Mouse (Mus musculus) liver, adult 2 months (tissue): ENCODE measurements around the gene Ftcd. TPM values are rescaled to one million over a fixed set of nuclear protein-coding genes. Genes with fewer than 3 reads are reported as not detected.

ENCODE experiments used
- DNase-seq: peaks from one replicate; pipeline ENCODE4 v3.0.0-alpha.2; 2011; ENCODE audit warnings: low read depth, low spot score; ENCODE audit errors: extremely low read depth
- H3K27ac ChIP-seq: fragments of 200-500 bp; replicated peaks from 2 replicates; pipeline ENCODE4 v1.5.1; 2012; ENCODE audit warnings: low read depth, mild to moderate bottlenecking, control low read depth, inconsistent platforms, low read length; ENCODE audit not compliant: insufficient read depth
- H3K27me3 ChIP-seq: fragments of 200-500 bp; 2 replicates; pipeline ENCODE4 v1.6.1; 2012; ENCODE audit warnings: mild to moderate bottlenecking, moderate library complexity, low read length, inconsistent platforms; ENCODE audit not compliant: control insufficient read depth, insufficient read depth
- H3K36me3 ChIP-seq: fragments of 200-500 bp; 2 replicates; pipeline ENCODE4 v1.6.1; 2012; ENCODE audit warnings: low read length, inconsistent platforms; ENCODE audit not compliant: control insufficient read depth, insufficient read depth
- H3K4me1 ChIP-seq: fragments of 200-500 bp; 2 replicates; pipeline ENCODE4 v1.6.1; 2011; ENCODE audit warnings: low read length; ENCODE audit not compliant: control insufficient read depth, insufficient read depth
- H3K4me3 ChIP-seq: fragments of 200-500 bp; 2 replicates; pipeline ENCODE4 v1.5.1; 2011; ENCODE audit warnings: low read depth, mild to moderate bottlenecking, control low read depth, low read length, moderate library complexity; ENCODE audit not compliant: insufficient read depth
- H3K79me2 ChIP-seq: fragments of 200-500 bp; 2 replicates; pipeline ENCODE4 v1.6.1; 2012; ENCODE audit warnings: inconsistent platforms, mild to moderate bottlenecking, low read length, moderate library complexity; ENCODE audit not compliant: control insufficient read depth, insufficient read depth
- H3K9ac ChIP-seq: fragments of 200-500 bp; 2 replicates; pipeline ENCODE4 v1.6.1; 2012; ENCODE audit warnings: low read depth, mild to moderate bottlenecking, control low read depth, inconsistent platforms, low read length
- CTCF ChIP-seq: fragments of 200-500 bp; IDR thresholded peaks from 2 replicates; pipeline ENCODE4 v1.5.1; 2011; ENCODE audit warnings: low read depth, low read length, control low read depth
- POLR2A ChIP-seq: fragments of 200-500 bp; IDR thresholded peaks from 2 replicates; pipeline ENCODE4 v1.6.1; 2011; ENCODE audit warnings: low read length, control low read depth; ENCODE audit not compliant: insufficient read depth; ENCODE audit errors: extremely low read depth
- WGBS: fragments of 180-500 bp; shearing (Covaris S2); methylation state at CpG from one replicate; pipeline ENCODE4 v1.1.7; 2018; 5-methylcytosine and 5-hydroxymethylcytosine counted together
- polyA plus RNA-seq: library from polyadenylated mRNA; depleted of rRNA; stranded (reverse); fragments of >200 nt; gene quantifications from 2 replicates; pipeline ENCODE4 v1.2.3, GENCODE M21; 2012
- total RNA-seq: library from RNA; depleted of rRNA; stranded (reverse); fragments of >200 nt; gene quantifications from 2 replicates; pipeline ENCODE4 v1.2.3, GENCODE M21; 2014

The Ftcd gene
- total and polyA plus RNA-seq, 2 experiments, result 335 to 676 TPM

DNA sequence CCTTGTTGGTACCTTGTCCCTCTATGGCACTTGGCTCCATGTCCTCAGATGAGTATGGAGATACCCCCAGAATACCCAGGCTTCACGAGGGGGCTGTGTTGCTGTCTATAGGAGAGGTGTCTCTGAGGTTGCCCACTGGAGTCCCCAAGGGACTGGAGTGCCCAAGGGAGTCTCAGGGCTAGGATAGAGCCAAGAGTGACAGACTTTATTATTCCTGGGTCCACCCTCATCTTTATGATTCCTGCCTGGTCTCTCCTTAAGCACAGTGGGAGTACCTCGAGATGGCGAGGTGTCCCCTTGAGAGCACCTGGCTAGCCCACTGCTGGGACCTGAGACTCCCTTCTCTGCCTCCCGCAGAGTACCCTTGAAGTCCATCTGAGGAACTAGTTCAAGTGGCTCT lies 47.0 kb downstream of the Ftcd start:
- Histone ChIP-seq H3K27ac (no peak overlapping the region), H3K9ac (peak overlapping the region; percentile 53; the same call in 1 of the 2 replicates)
- 87% methylated on average over 4 of the region's 4 CpGs for WGBS

DNA sequence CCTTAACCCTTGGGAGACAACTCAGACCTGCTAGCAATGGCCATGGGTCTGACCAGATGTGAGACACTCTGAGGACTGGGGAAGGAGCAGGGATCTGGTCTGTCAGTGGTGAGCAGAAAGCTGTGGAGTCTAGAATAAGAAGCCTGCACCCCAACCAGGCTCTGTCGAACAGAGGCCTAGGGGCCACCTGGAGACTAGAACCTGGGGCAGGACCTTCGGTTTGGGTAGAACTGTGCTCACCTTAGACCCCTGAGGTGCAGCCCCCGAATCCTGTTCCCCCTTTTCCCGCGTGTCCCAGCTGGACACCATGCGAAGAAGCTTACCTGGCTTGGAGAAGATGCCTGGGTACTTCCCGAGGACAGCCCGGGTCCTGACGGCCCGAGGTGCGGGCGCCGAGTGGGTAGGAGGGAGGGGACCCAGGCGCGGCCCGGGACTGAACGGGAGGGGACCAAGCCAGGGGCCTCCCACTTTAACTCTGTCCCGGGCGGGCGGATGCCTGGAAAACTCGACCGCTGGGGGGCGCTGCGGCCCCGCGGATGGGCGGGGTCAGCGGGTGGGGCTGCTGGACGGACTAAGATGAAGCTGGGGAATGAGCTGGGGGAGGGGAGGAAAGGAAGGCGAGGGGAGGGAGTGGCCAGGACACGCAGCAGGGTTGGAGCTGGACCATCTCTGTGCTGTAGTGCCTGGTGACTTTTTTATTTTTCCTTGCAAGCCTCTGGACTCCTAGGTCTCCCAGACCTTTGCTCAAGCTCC lies 47.7 kb downstream of the Ftcd start, which contains the start of gene Col6a2:
Gene Col6a2 (minus strand): TSS at position 703 of the 753 bp plus-strand sequence.
- Histone ChIP-seq H3K9ac (peak within 1 kb of the TSS; percentile 53), H3K4me1 (no peaks in the 10 kb centered on the region), H3K4me3 (peak within 1 kb of the TSS; percentile 50), H3K79me2 (no peaks in the 10 kb centered on the region), H3K36me3 (no peaks in the 10 kb centered on the region), H3K27me3 (no peaks in the 10 kb centered on the region), H3K27ac (no peak within 1 kb of the TSS)
- TF ChIP-seq POLR2A (no peak), CTCF (peak; percentile 58)
- DNase-seq, result peak; percentile 19
- 7% methylated on average over 31 of the region's 31 CpGs for WGBS

More for the DNA sequence above, 47.0 kb downstream of the Ftcd start:
- Histone ChIP-seq H3K4me1 (no peaks in the 10 kb centered on the region), H3K79me2 (no peaks in the 10 kb centered on the region), H3K4me3 (no peak overlapping the region), H3K36me3 (no peaks in the 10 kb centered on the region), H3K27me3 (no peaks in the 10 kb centered on the region)
- no peak for DNase-seq
- TF ChIP-seq CTCF (no peak), POLR2A (no peak)

DNA sequence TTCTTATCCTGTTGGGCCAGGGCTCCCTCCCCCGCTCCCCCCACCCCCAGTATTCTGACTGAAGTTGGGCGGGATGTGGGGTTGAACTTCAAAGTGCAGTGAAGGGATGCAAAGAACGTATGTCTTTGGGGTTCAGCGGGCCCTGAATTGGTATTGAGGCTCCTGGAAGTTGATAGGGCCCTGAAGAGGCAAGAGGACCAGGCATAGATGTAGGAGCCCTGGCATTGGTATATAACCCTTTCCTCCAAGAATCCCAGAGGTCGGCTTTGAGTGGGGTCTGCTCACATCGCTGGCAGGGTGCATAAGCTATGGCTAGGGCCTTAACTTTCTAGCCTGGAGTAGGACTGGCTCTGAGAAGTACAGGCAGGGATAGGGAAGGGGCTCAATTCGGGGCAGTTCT lies 48.3 kb downstream of the Ftcd start:
- H3K79me2 ChIP-seq, result no peaks in the 10 kb centered on the region
- H3K4me1 ChIP-seq, result no peaks in the 10 kb centered on the region
- no peaks in the 10 kb centered on the region for H3K27me3 ChIP-seq
- TF ChIP-seq POLR2A, result no peak
- TF ChIP-seq CTCF, result no peak
- H3K4me3 ChIP-seq, result no peak overlapping the region
- no peak overlapping the region for H3K27ac ChIP-seq
- H3K36me3 ChIP-seq, result no peaks in the 10 kb centered on the region
- H3K9ac ChIP-seq, result no peak overlapping the region
- 36% methylated on average over 7 of the region's 7 CpGs for WGBS
- DNase-seq, result no peak

DNA sequence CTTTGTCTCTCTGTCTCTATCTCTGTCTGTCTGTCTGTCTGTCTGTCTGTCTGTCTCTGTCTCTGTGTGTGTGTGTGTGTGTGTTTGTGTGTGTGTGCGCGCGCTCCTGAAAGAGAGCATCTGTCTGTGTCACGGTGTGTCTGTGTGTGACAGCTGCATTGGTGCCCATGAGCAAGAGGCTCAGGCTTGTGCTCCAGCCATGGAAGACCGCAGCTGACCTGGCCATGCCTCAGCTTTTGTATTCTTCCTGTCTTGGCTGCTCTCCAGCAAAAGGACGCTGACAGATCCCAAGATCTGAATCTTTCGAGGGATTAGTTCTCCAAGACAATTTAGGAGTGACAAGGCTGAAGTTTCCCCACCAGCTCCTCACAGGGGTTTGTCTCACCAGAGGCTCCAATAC lies 49.5 kb downstream of the Ftcd start:
- Histone ChIP-seq H3K4me1 (no peaks in the 10 kb centered on the region), H3K9ac (no peak overlapping the region), H3K4me3 (no peak overlapping the region), H3K36me3 (no peaks in the 10 kb centered on the region), H3K27ac (no peak overlapping the region), H3K79me2 (no peaks in the 10 kb centered on the region), H3K27me3 (no peaks in the 10 kb centered on the region)
- WGBS, result 74% methylated on average over 7 of the region's 7 CpGs
- DNase-seq, result no peak
- TF ChIP-seq CTCF (no peak), POLR2A (no peak)

DNA sequence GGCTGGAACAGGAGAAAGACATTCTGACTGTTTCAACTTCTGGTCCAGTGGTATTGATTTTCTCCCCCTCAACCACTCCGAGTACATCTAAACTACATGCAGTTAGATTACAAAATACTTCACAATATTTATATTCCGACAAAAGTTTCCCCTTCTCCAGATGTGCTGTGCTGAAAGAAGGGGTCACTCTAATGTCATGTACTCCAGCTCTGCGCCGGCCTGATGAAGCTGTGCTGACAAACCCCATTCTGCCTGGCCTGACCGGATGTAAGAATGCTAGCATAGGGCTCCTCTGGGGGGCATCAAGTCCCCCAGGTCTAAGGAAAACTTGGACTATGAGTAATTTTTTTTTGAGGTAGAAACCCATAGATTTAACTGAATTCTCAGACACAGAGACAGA lies 52.3 kb downstream of the Ftcd start:
- DNase-seq, result no peak
- no peak for TF ChIP-seq POLR2A
- H3K79me2 ChIP-seq, result no peaks in the 10 kb centered on the region
- WGBS, result 81% methylated on average over 5 of the region's 5 CpGs
- H3K36me3 ChIP-seq, result no peaks in the 10 kb centered on the region
- no peaks in the 10 kb centered on the region for H3K4me1 ChIP-seq
- H3K9ac ChIP-seq, result no peak overlapping the region
- H3K4me3 ChIP-seq, result no peak overlapping the region
- no peak overlapping the region for H3K27ac ChIP-seq
- H3K27me3 ChIP-seq, result no peaks in the 10 kb centered on the region

DNA sequence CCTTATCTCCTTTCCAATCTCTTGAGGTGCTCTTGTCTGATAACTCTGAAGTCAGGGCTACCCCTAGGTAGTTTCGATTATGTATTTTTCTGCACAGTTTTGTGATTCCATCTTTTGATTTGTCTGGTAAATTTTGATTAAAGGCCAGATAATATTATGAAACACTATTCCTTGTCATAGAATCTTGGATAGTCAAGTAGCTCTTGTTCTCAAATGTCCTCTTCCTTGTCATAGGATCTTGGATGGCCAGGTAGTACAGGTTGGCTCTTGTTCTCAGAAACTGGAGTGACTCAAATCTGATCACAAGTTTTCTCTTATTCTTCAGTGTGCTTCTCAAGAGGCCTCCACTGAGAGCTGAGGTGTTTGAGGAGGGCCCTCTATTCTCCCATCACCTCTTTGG lies 55.2 kb downstream of the Ftcd start:
- TF ChIP-seq CTCF (no peak), POLR2A (no peak)
- no peak overlapping the region for H3K27ac ChIP-seq
- no peaks in the 10 kb centered on the region for H3K79me2 ChIP-seq
- no peak for DNase-seq
- H3K36me3 ChIP-seq, result no peaks in the 10 kb centered on the region
- H3K9ac ChIP-seq, result no peak overlapping the region
- no peak overlapping the region for H3K4me3 ChIP-seq
- H3K27me3 ChIP-seq, result no peaks in the 10 kb centered on the region
- WGBS, result 93% methylated on average over 1 of the region's 1 CpGs
- H3K4me1 ChIP-seq, result no peaks in the 10 kb centered on the region
